Mouse (Mus musculus) midbrain, embryonic 14.5 days (tissue): ENCODE measurements at regions not wholly inside any gene's neighbourhood (a gene's known extent, or its start where the extent isn't known, plus 50 kb on each side); places are given as distances from the start of the nearest gene placed in this dataset.

Source experiments
- ATAC-seq: fragments of 200-750 bp; cut with Nextera tagmentation; 2 replicates; pipeline ENCODE4 v1.8.0; 2017; ENCODE audit warnings: moderate number of reproducible peaks, moderate library complexity; ENCODE audit not compliant: low FRiP score, low TSS enrichment
- DNase-seq: peaks from one replicate; pipeline ENCODE4 v3.0.0-alpha.2; 2015
- H3K27ac ChIP-seq: fragments of 300-500 bp; sonication (generic); replicated peaks from 2 replicates; pipeline ENCODE4 v1.5.1; 2014; ENCODE audit warnings: mild to moderate bottlenecking, low read depth, low read length, moderate library complexity
- H3K27me3 ChIP-seq: fragments of 300-500 bp; sonication (generic); 2 replicates; pipeline ENCODE4 v1.6.1; 2014; ENCODE audit warnings: low read length, control low read depth, mixed read lengths; ENCODE audit not compliant: control insufficient read depth, insufficient read depth
- H3K36me3 ChIP-seq: fragments of 300-500 bp; sonication (generic); 2 replicates; pipeline ENCODE4 v1.6.1; 2014; ENCODE audit warnings: low read length, control low read depth; ENCODE audit not compliant: control insufficient read depth, insufficient read depth
- H3K4me1 ChIP-seq: fragments of 300-500 bp; sonication (generic); 2 replicates; pipeline ENCODE4 v1.6.1; 2014; ENCODE audit warnings: mild to moderate bottlenecking, antibody characterized with exemption, low read length, control low read depth; ENCODE audit not compliant: control insufficient read depth, insufficient read depth
- H3K4me2 ChIP-seq: fragments of 300-500 bp; sonication (generic); 2 replicates; pipeline ENCODE4 v1.6.1; 2014; ENCODE audit warnings: mild to moderate bottlenecking, low read length, moderate library complexity
- H3K4me3 ChIP-seq: fragments of 300-500 bp; sonication (generic); replicated peaks from 2 replicates; pipeline ENCODE4 v1.5.1; 2014; ENCODE audit warnings: low read depth, low read length
- H3K9ac ChIP-seq: fragments of 300-500 bp; sonication (generic); replicated peaks from 2 replicates; pipeline ENCODE4 v1.6.1; 2014; ENCODE audit warnings: mild to moderate bottlenecking, low read length, moderate library complexity
- H3K9me3 ChIP-seq: fragments of 300-500 bp; sonication (generic); 2 replicates; pipeline ENCODE4 v1.6.1; 2016; ENCODE audit warnings: low read length, control low read depth, mixed read lengths; ENCODE audit not compliant: control insufficient read depth
- WGBS: fragments of 180-500 bp; shearing (Covaris S2); extraction: QIAGEN DNeasy Blood & Tissue Kit; methylation state at CpG from one replicate; pipeline ENCODE4 v1.1.7; 2014; 5-methylcytosine and 5-hydroxymethylcytosine counted together

GRCm38 (mm10) chr11:111290537-111290936, 224.6 kb downstream of the Kcnj2 start:
- Histone ChIP-seq H3K27me3 (no peaks in the 10 kb centered on the region), H3K9ac (no peak overlapping the region), H3K27ac (no peak overlapping the region), H3K4me3 (no peak overlapping the region), H3K4me2 (no peak overlapping the region), H3K4me1 (no peaks in the 10 kb centered on the region), H3K36me3 (no peaks in the 10 kb centered on the region), H3K9me3 (no peaks in the 10 kb centered on the region; the same call in 1 of the 2 replicates)
- ATAC-seq (no peak), DNase-seq (no peak)

- WGBS, result 5% methylated on average over 9 of the region's 9 CpGs
- Histone ChIP-seq H3K9me3 (no peaks in the 10 kb centered on the region; the same call in 1 of the 2 replicates), H3K9ac (0 out of 2 replicates have a peak overlapping the region, but pooled peaks have one; percentile 20), H3K27me3 (no peaks in the 10 kb centered on the region), H3K4me1 (0 out of 2 replicates have a peak, but pooled peaks cover 6% of the 10 kb centered on the region), H3K4me3 (peak overlapping the region; percentile 4; the same call in 1 of the 2 replicates), H3K27ac (0 out of 2 replicates have a peak overlapping the region, but pooled peaks have one; percentile 32), H3K4me2 (peak overlapping the region; percentile 46), H3K36me3 (no peaks in the 10 kb centered on the region)
- peak; percentile 71 for DNase-seq
- ATAC-seq, result peak; percentile 58; the same call in 1 of the 2 replicates
Measured at GRCm38 (mm10) chr11:111296309-111296721, 230.4 kb downstream of the Kcnj2 start.

- DNase-seq, result no peak
- 61% methylated on average over 3 of the region's 3 CpGs for WGBS
- H3K4me1 ChIP-seq, result no peaks in the 10 kb centered on the region
- no peak for ATAC-seq
- no peak overlapping the region for H3K27ac ChIP-seq
- no peaks in the 10 kb centered on the region for H3K27me3 ChIP-seq
- H3K36me3 ChIP-seq, result no peaks in the 10 kb centered on the region
- no peak overlapping the region for H3K4me2 ChIP-seq
- no peak overlapping the region for H3K9ac ChIP-seq
- no peaks in the 10 kb centered on the region for H3K9me3 ChIP-seq
- H3K4me3 ChIP-seq, result no peak overlapping the region
Measured at GRCm38 (mm10) chr11:111312802-111313201, 246.8 kb downstream of the Kcnj2 start.

GRCm38 (mm10) chr11:111313566-111313965, 247.6 kb downstream of the Kcnj2 start:
- 91% methylated on average over 3 of the region's 3 CpGs for WGBS
- no peaks in the 10 kb centered on the region for H3K9me3 ChIP-seq
- no peaks in the 10 kb centered on the region for H3K27me3 ChIP-seq
- no peak overlapping the region for H3K4me2 ChIP-seq
- H3K27ac ChIP-seq, result no peak overlapping the region
- no peak overlapping the region for H3K9ac ChIP-seq
- ATAC-seq, result no peak
- no peaks in the 10 kb centered on the region for H3K4me1 ChIP-seq
- H3K36me3 ChIP-seq, result no peaks in the 10 kb centered on the region
- no peak for DNase-seq
- no peak overlapping the region for H3K4me3 ChIP-seq

- no peak overlapping the region for H3K4me3 ChIP-seq
- H3K4me2 ChIP-seq, result no peak overlapping the region
- no peak overlapping the region for H3K9ac ChIP-seq
- no peaks in the 10 kb centered on the region for H3K36me3 ChIP-seq
- no peaks in the 10 kb centered on the region for H3K9me3 ChIP-seq
- H3K27ac ChIP-seq, result no peak overlapping the region
- no peaks in the 10 kb centered on the region for H3K4me1 ChIP-seq
- 67% methylated on average over 5 of the region's 5 CpGs for whole genome bisulfite sequencing
- ATAC-seq (no peak), DNase-seq (no peak)
- H3K27me3 ChIP-seq, result no peaks in the 10 kb centered on the region
Measured at GRCm38 (mm10) chr11:111321576-111321975, 255.6 kb downstream of the Kcnj2 start.

GRCm38 (mm10) chr11:111324453-111325010, 258.6 kb downstream of the Kcnj2 start:
- no peak for DNase-seq
- Histone ChIP-seq H3K4me1 (no peaks in the 10 kb centered on the region), H3K27ac (no peak overlapping the region), H3K27me3 (no peaks in the 10 kb centered on the region), H3K4me3 (no peak overlapping the region), H3K36me3 (no peaks in the 10 kb centered on the region), H3K9ac (no peak overlapping the region), H3K4me2 (no peak overlapping the region), H3K9me3 (no peaks in the 10 kb centered on the region)
- no peak for ATAC-seq
- WGBS, result 70% methylated on average over 5 of the region's 5 CpGs

DNA sequence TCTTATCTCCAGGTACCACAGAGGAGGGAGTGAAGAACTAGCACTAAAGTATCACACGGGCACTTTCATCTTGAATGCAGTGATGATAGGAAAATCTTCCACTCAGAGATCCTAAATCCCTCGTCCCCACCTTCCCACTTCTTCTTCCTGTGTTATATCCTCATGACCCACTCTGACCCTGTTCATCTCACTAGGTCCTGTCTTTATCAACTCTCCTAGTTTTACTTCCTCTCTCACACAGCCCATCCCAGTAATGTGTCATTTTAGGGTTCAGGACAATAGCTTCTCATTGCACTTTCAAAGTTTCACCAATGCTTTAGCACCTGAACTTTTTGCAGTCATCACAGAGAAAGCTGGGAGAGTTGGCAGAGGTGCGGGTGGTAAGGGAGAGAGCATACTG, 261.0 kb downstream of the Kcnj2 start:
- no peaks in the 10 kb centered on the region for H3K27me3 ChIP-seq
- 88% methylated on average over 3 of the region's 3 CpGs for WGBS
- no peak for ATAC-seq
- no peak overlapping the region for H3K4me2 ChIP-seq
- DNase-seq, result no peak
- H3K4me3 ChIP-seq, result no peak overlapping the region
- H3K36me3 ChIP-seq, result no peaks in the 10 kb centered on the region
- H3K4me1 ChIP-seq, result no peaks in the 10 kb centered on the region
- H3K27ac ChIP-seq, result no peak overlapping the region
- H3K9me3 ChIP-seq, result no peaks in the 10 kb centered on the region
- no peak overlapping the region for H3K9ac ChIP-seq

DNA sequence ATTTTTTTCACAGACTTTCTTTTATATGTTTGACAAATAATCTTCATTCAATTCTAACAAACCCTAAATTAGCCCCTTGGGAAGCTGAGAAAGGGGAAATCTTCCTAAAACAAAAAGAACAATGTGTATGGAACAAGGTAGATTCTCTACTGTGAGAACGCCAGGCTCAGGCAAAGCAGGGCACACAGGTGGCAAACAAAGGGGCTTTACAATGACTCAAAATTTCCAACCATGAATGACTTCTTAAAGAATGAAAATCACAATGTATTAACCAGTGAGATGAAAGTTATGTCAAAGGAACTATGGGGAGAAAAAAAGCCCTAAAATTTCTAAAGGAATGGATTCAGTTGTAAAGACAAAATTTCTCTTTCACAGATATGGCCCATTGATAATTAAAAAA, 262.3 kb downstream of the Kcnj2 start:
- no peak overlapping the region for H3K4me2 ChIP-seq
- no peak overlapping the region for H3K27ac ChIP-seq
- 56% methylated on average over 1 of the region's 1 CpGs for WGBS
- no peaks in the 10 kb centered on the region for H3K27me3 ChIP-seq
- H3K4me3 ChIP-seq, result no peak overlapping the region
- no peaks in the 10 kb centered on the region for H3K4me1 ChIP-seq
- no peak for ATAC-seq
- no peak for DNase-seq
- H3K9ac ChIP-seq, result no peak overlapping the region
- H3K36me3 ChIP-seq, result no peaks in the 10 kb centered on the region
- H3K9me3 ChIP-seq, result no peaks in the 10 kb centered on the region

- ATAC-seq (no peak), DNase-seq (no peak)
- Histone ChIP-seq H3K4me3 (no peak overlapping the region), H3K27me3 (no peaks in the 10 kb centered on the region), H3K36me3 (no peaks in the 10 kb centered on the region), H3K27ac (no peak overlapping the region), H3K4me1 (no peaks in the 10 kb centered on the region), H3K9me3 (no peaks in the 10 kb centered on the region), H3K4me2 (no peak overlapping the region), H3K9ac (no peak overlapping the region)
Measured at GRCm38 (mm10) chr11:111331592-111331991, 265.6 kb downstream of the Kcnj2 start.
